Mouse (Mus musculus): ENCODE data around the gene Polr3a.

GRCm38 (mm10) chr14:24526440-24526839, 39.6 kb upstream of the Polr3a start:
- no peak for TF ChIP-seq TCF12 (IDR thresholded peaks at IDR 0.05; ENCODE audit: low read depth, low read length)
- TF ChIP-seq HCFC1 (IDR thresholded peaks at IDR 0.05; ENCODE audit: low read depth, low read length), result no peak
- TF ChIP-seq POLR2A (IDR thresholded peaks at IDR 0.05; ENCODE audit: low read depth, low read length), result no peak
- no peak for TF ChIP-seq KAT2A (IDR thresholded peaks at IDR 0.05; ENCODE audit: insufficient replicate concordance, low read length)
- no peak for TF ChIP-seq MAX (IDR thresholded peaks at IDR 0.05; ENCODE audit: low read length)
- no peak for TF ChIP-seq USF1 (IDR thresholded peaks at IDR 0.05; ENCODE audit: low read depth, low read length)
- TF ChIP-seq CTCF (conservative IDR thresholded peaks at IDR 0.05 in 1 of 2, IDR thresholded peaks at IDR 0.05 in 1 of 2; ENCODE audit: low read depth in 2 of 2, low read length in 2 of 2), result no peak
